Mouse (Mus musculus) intestine, embryonic 14.5 days (tissue): ENCODE results near the gene Usp5. TPM values are rescaled to one million over a fixed set of nuclear protein-coding genes. Genes with fewer than 3 reads are reported as not detected.
A peak's percentile ranks its signal among the peaks of the same experiment; 100 is the strongest.

Experiments
- ATAC-seq: fragments of 200-750 bp; cut with Nextera tagmentation; replicated peaks from 2 replicates; pipeline ENCODE4 v1.8.0; 2017; ENCODE audit warnings: low read depth, moderate number of reproducible peaks, moderate TSS enrichment, moderate library complexity; ENCODE audit not compliant: low FRiP score, low TSS enrichment
- DNase-seq: peaks from one replicate; pipeline ENCODE4 v3.0.0-alpha.2; 2018; ENCODE audit warnings: low spot score
- H3K27ac ChIP-seq: fragments of 300-500 bp; sonication (generic); 2 replicates; pipeline ENCODE4 v1.5.1; 2014; ENCODE audit warnings: low read depth, mild to moderate bottlenecking, control low read depth
- H3K27me3 ChIP-seq: fragments of 300-500 bp; sonication (generic); replicated peaks from 2 replicates; pipeline ENCODE4 v1.6.1; 2014; ENCODE audit warnings: low read length, control low read depth; ENCODE audit not compliant: control insufficient read depth, insufficient read depth
- H3K36me3 ChIP-seq: fragments of 300-500 bp; sonication (generic); 2 replicates; pipeline ENCODE4 v1.6.1; 2014; ENCODE audit warnings: low read length, control low read depth; ENCODE audit not compliant: control insufficient read depth, insufficient read depth
- H3K4me1 ChIP-seq: fragments of 300-500 bp; sonication (generic); replicated peaks from 2 replicates; pipeline ENCODE4 v1.6.1; 2014; ENCODE audit warnings: low read length, control low read depth, mixed read lengths; ENCODE audit not compliant: control insufficient read depth, insufficient read depth
- H3K4me2 ChIP-seq: fragments of 300-500 bp; sonication (generic); 2 replicates; pipeline ENCODE4 v1.6.1; 2014; ENCODE audit warnings: low read length
- H3K4me3 ChIP-seq: fragments of 300-500 bp; sonication (generic); 2 replicates; pipeline ENCODE4 v1.5.1; 2014; ENCODE audit warnings: low read depth, low read length, control low read depth, mixed read lengths
- H3K9ac ChIP-seq: fragments of 300-500 bp; sonication (generic); 2 replicates; pipeline ENCODE4 v1.6.1; 2014; ENCODE audit warnings: mild to moderate bottlenecking, low read length
- H3K9me3 ChIP-seq: fragments of 300-500 bp; sonication (generic); 2 replicates; pipeline ENCODE4 v1.6.1; 2016; ENCODE audit warnings: low read length, control low read depth; ENCODE audit not compliant: control insufficient read depth
- WGBS: fragments of 180-500 bp; shearing (Covaris S2); extraction: QIAGEN DNeasy Blood & Tissue Kit; methylation state at CpG from one replicate; pipeline ENCODE4 v1.1.7; 2014; 5-methylcytosine and 5-hydroxymethylcytosine counted together
- polyA plus RNA-seq: library from polyadenylated mRNA; unstranded; fragments of >200 nt; fragmentation: Nextera tagmentation; extraction: Ambion mirVana; gene quantifications from 2 replicates; pipeline ENCODE4 v1.2.1, GENCODE M21; 2014

Usp5 gene
- polyA plus RNA-seq, 1 experiment from 2014 or later, result 126 TPM

DNA sequence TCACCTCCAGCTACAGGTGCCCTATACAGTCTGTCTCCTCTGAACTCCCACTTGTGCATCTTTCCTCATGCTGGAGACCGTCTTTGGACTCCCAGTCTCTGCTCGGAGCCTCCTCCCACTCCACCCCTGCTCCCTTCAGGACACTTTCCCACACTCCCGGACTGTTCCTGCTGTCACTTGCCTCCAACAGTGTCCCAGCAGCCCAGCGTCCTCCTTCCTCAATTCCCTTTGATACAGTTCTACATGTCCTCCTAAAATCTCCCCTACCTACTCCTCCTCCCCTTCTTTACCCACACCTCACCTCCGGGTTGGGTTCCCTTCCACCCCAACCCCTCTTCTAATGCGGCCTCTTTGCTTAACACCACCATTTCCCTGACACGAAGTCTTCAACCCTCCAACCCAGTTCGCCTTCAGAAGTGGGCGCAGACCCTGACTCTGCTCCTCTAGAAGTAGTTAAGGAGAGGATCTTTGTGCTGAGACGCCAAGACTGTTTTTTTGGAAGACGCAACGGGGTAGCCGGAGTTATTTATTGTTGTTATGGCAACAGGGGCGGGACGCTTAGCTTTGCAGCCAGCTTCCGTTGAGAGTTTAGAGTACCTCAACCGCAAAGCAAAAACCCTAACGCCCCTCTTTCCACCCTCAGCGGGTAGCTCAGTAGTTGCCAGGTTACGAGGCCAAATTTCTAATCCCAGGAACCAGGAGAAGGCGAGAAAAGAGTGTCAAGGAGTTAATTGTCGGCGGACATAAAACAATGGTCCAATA lies 49.9 kb downstream of the Usp5 start, which contains the start of gene Lrrc23:
Gene Lrrc23 (minus strand): TSS at position 506 of the 762 bp plus-strand sequence.
- peak; percentile 78 for DNase-seq
- ATAC-seq, result peak; percentile 34; the same call in 1 of the 2 replicates
- no peaks in the 10 kb centered on the region for H3K36me3 ChIP-seq
- H3K9ac ChIP-seq, result peak within 1 kb of the TSS; percentile 29; the same call in 1 of the 2 replicates
- peaks cover 14% of the 10 kb centered on the region; the same call in 1 of the 2 replicates for H3K4me1 ChIP-seq
- 3% methylated on average over 23 of the region's 23 CpGs for WGBS
- 0 out of 2 replicates have a peak, but pooled peaks cover 10% of the 10 kb centered on the region for H3K27me3 ChIP-seq
- no peak within 1 kb of the TSS for H3K27ac ChIP-seq
- peak within 1 kb of the TSS; percentile 73 for H3K4me2 ChIP-seq
- peak within 1 kb of the TSS; percentile 40 for H3K4me3 ChIP-seq
- no peaks in the 10 kb centered on the region for H3K9me3 ChIP-seq

DNA sequence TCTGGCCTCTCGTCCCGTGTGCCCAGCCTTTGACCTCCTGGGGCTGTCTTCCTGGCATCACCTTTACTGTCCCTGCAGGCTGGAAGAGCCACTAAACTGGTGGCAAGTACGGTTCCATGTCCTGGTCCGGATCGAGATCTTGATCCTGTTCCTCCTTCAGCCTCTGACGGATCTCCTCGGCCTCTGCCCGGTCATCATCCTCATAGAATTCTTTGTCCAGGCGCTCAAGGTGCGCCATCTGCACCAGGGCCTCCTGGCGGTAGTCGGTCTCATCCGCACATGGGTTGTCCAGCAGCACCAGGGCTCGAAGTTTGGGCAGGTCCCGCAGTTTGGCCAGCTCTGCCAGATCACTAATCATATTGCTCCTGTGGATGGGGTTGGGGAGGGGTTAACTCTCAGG lies 58.8 kb downstream of the Usp5 start:
- DNase-seq, result no peak
- no peak for ATAC-seq
- Histone ChIP-seq H3K27ac (no peak overlapping the region), H3K4me3 (no peak overlapping the region), H3K9ac (no peak overlapping the region), H3K4me2 (no peak overlapping the region), H3K4me1 (peaks cover 8% of the 10 kb centered on the region), H3K27me3 (0 out of 2 replicates have a peak, but pooled peaks cover 3% of the 10 kb centered on the region), H3K9me3 (no peaks in the 10 kb centered on the region), H3K36me3 (no peaks in the 10 kb centered on the region)
- WGBS, result 86% methylated on average over 15 of the region's 15 CpGs

DNA sequence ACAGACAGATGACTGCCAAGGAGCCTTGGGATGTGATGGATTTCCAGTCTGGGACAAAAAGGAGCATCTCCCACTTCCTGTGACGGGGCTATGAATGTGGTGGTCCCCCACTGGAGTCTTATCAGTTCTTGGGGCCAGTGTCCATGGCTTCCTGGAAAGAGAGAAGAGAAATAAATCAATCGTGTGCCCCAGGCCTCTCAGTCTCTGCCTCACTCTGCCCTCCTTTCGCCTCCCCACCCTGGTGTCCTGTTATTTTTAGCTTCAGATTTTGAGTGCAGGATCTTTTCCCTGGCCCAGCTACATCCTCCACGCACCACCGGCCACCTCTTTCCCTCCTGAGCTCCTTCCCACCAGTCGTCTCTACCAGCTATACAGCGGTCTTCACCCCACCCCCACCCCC lies 59.3 kb downstream of the Usp5 start:
- H3K36me3 ChIP-seq, result no peaks in the 10 kb centered on the region
- 0 out of 2 replicates have a peak, but pooled peaks cover 3% of the 10 kb centered on the region for H3K27me3 ChIP-seq
- DNase-seq, result no peak
- H3K9me3 ChIP-seq, result no peaks in the 10 kb centered on the region
- H3K27ac ChIP-seq, result no peak overlapping the region
- peak overlapping the region; percentile 47 for H3K9ac ChIP-seq
- 58% methylated on average over 7 of the region's 7 CpGs for WGBS
- peak overlapping the region; percentile 95 for H3K4me2 ChIP-seq
- peaks cover 8% of the 10 kb centered on the region for H3K4me1 ChIP-seq
- peak overlapping the region; percentile 49; the same call in 1 of the 2 replicates for H3K4me3 ChIP-seq
- ATAC-seq, result no peak

DNA sequence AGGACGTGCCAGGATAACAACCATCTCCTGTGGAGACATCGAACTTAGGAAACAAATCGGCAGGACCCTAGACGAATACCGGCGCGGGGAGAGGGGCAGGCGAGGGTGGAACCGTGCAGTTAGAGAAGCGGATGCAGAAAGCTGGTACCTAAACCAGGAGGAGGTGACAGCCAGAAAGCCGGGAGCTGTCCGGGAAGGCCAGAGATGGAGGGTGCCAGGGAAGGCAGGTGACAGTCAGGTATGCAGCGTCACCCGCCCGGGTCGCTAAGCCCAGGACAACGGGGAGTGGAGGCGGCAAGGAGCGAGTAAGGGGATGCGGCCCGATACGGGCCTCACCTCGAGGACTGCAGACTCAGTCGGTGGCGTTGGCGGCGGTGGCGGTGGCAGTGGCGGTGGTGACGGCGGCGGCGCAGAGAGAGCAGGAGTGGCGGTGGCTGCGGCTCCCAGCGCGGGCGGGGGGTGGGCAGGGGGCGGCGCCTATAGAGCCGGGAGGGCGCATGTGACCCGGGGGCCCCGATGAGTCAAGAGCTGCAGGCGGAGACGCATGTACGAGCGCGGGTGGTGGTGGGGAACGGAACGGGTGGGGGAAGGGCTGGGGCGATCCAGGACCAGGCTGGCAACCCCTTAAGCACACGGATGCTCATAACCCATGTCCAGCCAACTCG lies 60.1 kb downstream of the Usp5 start, which contains the start of gene Eno2:
Gene Eno2 (minus strand): TSS at position 573 of the 665 bp plus-strand sequence.
- peak within 1 kb of the TSS; percentile 95 for H3K4me2 ChIP-seq
- peak within 1 kb of the TSS; percentile 49 for H3K4me3 ChIP-seq
- H3K36me3 ChIP-seq, result no peaks in the 10 kb centered on the region
- peak within 1 kb of the TSS; percentile 47 for H3K9ac ChIP-seq
- peaks cover 8% of the 10 kb centered on the region for H3K4me1 ChIP-seq
- H3K27me3 ChIP-seq, result 0 out of 2 replicates have a peak, but pooled peaks cover 3% of the 10 kb centered on the region
- ATAC-seq (peak; percentile 74), DNase-seq (peak; percentile 68)
- no peak within 1 kb of the TSS for H3K27ac ChIP-seq
- no peaks in the 10 kb centered on the region for H3K9me3 ChIP-seq
- WGBS, result 1% methylated on average over 54 of the region's 54 CpGs

DNA sequence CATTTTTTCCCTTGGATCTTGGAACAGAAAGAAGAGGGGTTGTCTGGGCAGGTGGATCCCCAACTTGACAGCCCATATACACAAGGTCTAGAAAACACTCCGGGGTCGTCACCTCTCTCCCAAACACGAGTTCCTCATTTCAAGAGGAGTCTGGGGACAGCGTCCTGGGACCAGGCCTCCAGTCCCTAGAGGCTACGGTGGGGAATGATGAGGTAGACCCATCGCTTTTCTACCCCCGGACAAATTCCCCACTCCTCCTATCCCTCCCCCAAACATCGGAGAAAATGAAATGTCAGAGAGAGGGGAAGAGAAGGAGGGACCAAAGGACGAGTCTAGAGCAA lies 60.6 kb downstream of the Usp5 start:
- ATAC-seq, result 0 out of 2 replicates have a peak, but pooled peaks have one; percentile 3
- Histone ChIP-seq H3K27me3 (0 out of 2 replicates have a peak, but pooled peaks cover 3% of the 10 kb centered on the region), H3K9ac (peak overlapping the region; percentile 47), H3K4me3 (peak overlapping the region; percentile 49), H3K36me3 (no peaks in the 10 kb centered on the region), H3K4me1 (peaks cover 8% of the 10 kb centered on the region), H3K27ac (no peak overlapping the region), H3K4me2 (peak overlapping the region; percentile 95), H3K9me3 (no peaks in the 10 kb centered on the region)
- no peak for DNase-seq
- 6% methylated on average over 9 of the region's 9 CpGs for WGBS

DNA sequence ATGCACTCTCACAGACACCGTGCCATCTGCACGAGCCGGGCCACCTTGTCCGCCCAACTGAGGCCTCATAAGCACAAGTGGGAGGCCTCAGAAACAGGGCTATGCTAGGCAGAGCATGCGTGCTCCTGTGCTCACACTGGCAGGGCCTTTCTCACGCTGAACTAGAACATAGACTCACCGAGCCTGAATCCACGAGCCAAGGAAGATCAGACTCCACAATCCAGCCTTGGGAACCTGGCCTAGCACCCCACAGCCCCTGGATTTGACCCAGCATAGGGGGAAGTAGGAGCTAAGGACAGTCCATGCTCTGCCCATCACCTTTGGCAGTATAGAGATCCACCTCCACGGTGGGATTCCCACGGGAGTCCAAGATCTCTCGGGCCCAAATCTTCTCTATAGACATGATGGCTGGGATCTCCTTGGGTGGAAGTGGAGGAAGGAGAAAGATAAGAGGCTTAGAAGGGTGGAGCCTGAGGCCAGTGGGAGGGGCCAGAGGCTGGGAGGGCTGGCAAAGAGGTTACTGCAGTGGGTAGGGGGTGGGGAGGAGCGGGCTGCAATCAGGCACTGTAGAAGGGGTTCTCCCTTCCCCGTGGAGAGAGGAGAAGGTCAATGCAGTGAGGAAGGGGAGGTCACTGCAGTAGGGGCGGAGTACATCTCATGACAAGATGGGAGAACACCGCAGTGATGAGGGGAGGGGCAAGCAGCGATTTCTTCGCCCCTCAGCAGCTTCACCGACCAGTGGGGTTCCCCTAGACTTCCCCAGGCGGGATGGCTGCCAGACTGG lies 61.2 kb downstream of the Usp5 start:
- H3K4me2 ChIP-seq, result peak overlapping the region; percentile 95
- 0 out of 2 replicates have a peak, but pooled peaks cover 3% of the 10 kb centered on the region for H3K27me3 ChIP-seq
- ATAC-seq (0 out of 2 replicates have a peak, but pooled peaks have one; percentile 9), DNase-seq (no peak)
- peaks cover 8% of the 10 kb centered on the region for H3K4me1 ChIP-seq
- H3K36me3 ChIP-seq, result no peaks in the 10 kb centered on the region
- H3K27ac ChIP-seq, result no peak overlapping the region
- H3K9ac ChIP-seq, result no peak overlapping the region; the same call in 1 of the 2 replicates
- H3K9me3 ChIP-seq, result no peaks in the 10 kb centered on the region
- H3K4me3 ChIP-seq, result peak overlapping the region; percentile 49; the same call in 1 of the 2 replicates
- 30% methylated on average over 19 of the region's 19 CpGs for WGBS

DNA sequence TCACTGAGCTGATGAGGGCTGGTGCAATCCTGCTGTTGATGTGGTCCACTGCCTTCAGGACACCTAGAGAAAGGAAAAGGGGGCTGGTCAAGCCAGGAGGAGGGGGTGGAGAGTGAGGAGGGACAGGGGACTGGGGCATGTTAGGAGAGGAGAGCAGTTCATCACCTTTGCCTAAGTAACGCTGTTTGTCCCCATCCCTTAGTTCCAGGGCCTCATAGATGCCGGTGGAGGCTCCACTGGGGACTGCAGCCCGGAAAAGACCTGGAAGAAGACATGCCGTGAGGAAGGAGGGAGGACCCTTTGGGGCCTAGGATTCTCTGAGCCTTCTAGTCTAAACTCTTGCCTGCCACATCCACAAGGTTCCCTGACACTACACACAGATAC lies 61.8 kb downstream of the Usp5 start:
- H3K4me3 ChIP-seq, result no peak overlapping the region
- no peak for ATAC-seq
- 38% methylated on average over 4 of the region's 4 CpGs for WGBS
- no peaks in the 10 kb centered on the region for H3K36me3 ChIP-seq
- H3K9ac ChIP-seq, result no peak overlapping the region
- H3K27ac ChIP-seq, result no peak overlapping the region
- no peak overlapping the region for H3K4me2 ChIP-seq
- H3K9me3 ChIP-seq, result no peaks in the 10 kb centered on the region
- peaks cover 8% of the 10 kb centered on the region for H3K4me1 ChIP-seq
- H3K27me3 ChIP-seq, result 0 out of 2 replicates have a peak, but pooled peaks cover 3% of the 10 kb centered on the region
- DNase-seq, result no peak

DNA sequence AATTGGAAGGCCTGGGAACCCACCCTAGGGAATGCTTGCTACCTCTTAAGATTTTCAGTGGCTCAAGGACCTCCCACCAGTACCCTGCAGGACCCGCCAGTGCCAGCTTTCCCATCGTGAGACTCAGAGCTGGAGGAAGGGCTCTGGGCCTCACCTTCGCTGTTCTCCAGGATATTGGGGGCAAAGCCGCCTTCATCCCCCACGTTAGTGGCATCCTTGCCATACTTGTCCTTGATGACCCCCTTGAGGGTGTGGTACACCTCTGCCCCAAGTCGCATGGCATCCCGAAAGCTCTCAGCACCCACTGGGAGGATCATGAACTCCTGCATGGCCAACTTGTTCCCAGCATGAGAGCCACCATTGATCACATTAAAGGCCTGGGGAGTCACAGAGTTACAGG lies 63.3 kb downstream of the Usp5 start:
- no peaks in the 10 kb centered on the region for H3K9me3 ChIP-seq
- no peak overlapping the region for H3K27ac ChIP-seq
- no peak overlapping the region for H3K4me3 ChIP-seq
- 0 out of 2 replicates have a peak, but pooled peaks cover 3% of the 10 kb centered on the region for H3K27me3 ChIP-seq
- no peak overlapping the region for H3K4me2 ChIP-seq
- DNase-seq (no peak), ATAC-seq (no peak)
- H3K36me3 ChIP-seq, result no peaks in the 10 kb centered on the region
- H3K4me1 ChIP-seq, result peaks cover 8% of the 10 kb centered on the region
- no peak overlapping the region for H3K9ac ChIP-seq
- 87% methylated on average over 7 of the region's 7 CpGs for WGBS
